Mouse (Mus musculus) MEL (cell line): ENCODE results near the gene Vti1a.

Experiments
- MAFK ChIP-seq: IDR thresholded peaks from 2 replicates; pipeline ENCODE4 v1.6.1; 2011; ENCODE audit warnings: low read depth, mild to moderate bottlenecking, low read length, improper control_type of control experiment, borderline replicate concordance
- MYB ChIP-seq: IDR thresholded peaks from 2 replicates; pipeline ENCODE4 v1.6.1; 2011; ENCODE audit warnings: mild to moderate bottlenecking, low read depth, low read length, improper control_type of control experiment
- POLR2A ChIP-seq, 2 experiments: IDR thresholded peaks; 2 replicates each; pipeline ENCODE4 v1.6.1; 2011 to 2012; ENCODE audit warnings: low read length in 2 of 2, mild to moderate bottlenecking in 2 of 2, control low read depth in 1 of 2, improper control_type of control experiment in 1 of 2, low read depth in 1 of 2, moderate library complexity in 1 of 2; ENCODE audit not compliant: control insufficient read depth in 1 of 2, insufficient read depth in 1 of 2, poor library complexity in 1 of 2
- ZKSCAN1 ChIP-seq: IDR thresholded peaks from 2 replicates; pipeline ENCODE4 v1.6.1; 2012; ENCODE audit warnings: low read depth, mild to moderate bottlenecking, inconsistent platforms, low read length, improper control_type of control experiment, moderate library complexity

- TF ChIP-seq MYB, result no peak
- no peak for TF ChIP-seq MAFK
- no peak for TF ChIP-seq POLR2A (IDR thresholded peaks at IDR 0.05; ENCODE audit: control insufficient read depth in 1 of 2, insufficient read depth in 1 of 2, low read depth in 1 of 2, low read length in 2 of 2, poor library complexity in 1 of 2)
- TF ChIP-seq ZKSCAN1, result no peak
These were observed 170.4 kb downstream of the Vti1a start for GRCm38 (mm10) chr19:55486473-55486872.
